Mouse (Mus musculus) naive thymus-derived CD4-positive, alpha-beta T cell, adult 5 months (primary cell): ENCODE data around the gene Ap5s1. TPM values are rescaled to one million over a fixed set of nuclear protein-coding genes. Genes with fewer than 3 reads are reported as not detected.

Experiments
- polyA plus RNA-seq: library from polyadenylated mRNA; unstranded; fragments of 100-300 nt; shearing (Covaris generic); gene quantifications from one replicate; pipeline ENCODE4 v1.2.1, GENCODE M21; 2017

Gene Ap5s1
- 11.9 TPM for polyA plus RNA-seq

GRCm38 (mm10) chr2:131206778-131207177 is at the start of gene Ap5s1:
Ap5s1 (plus strand) TSS chr2:131207078.

GRCm38 (mm10) chr2:131159938-131160581 is 46.8 kb upstream of the Ap5s1 start, which contains the start of gene 1700037H04Rik:
1700037H04Rik (minus strand) TSS chr2:131160081.

GRCm38 (mm10) chr2:131179990-131180587 is 26.8 kb upstream of the Ap5s1 start, which contains the start of gene Cenpb:
Cenpb (minus strand) TSS chr2:131180067.

GRCm38 (mm10) chr2:131186771-131187601 is 19.9 kb upstream of the Ap5s1 start, which contains the start of the genes Cdc25b and Spef1:
Cdc25b (plus strand) TSS chr2:131186949.
Spef1 (minus strand) TSS chr2:131187282.

GRCm38 (mm10) chr2:131233307-131234126 is 26.6 kb downstream of the Ap5s1 start, which contains the start of gene Mavs:
Mavs (plus strand) TSS chr2:131234063.

GRCm38 (mm10) chr2:131262213-131262672 is 55.4 kb downstream of the Ap5s1 start, which contains the start of gene Pank2:
Pank2 (plus strand) TSS chr2:131262495.

Other genes with a start within 250 kb of the Ap5s1 start
- gene Gfra4, start 164.0 kb upstream of the Ap5s1 start, polyA plus RNA-seq, result not detected
- not detected for gene Adam33, start 143.3 kb upstream of the Ap5s1 start, polyA plus RNA-seq
- gene Siglec1, start 120.3 kb upstream of the Ap5s1 start, polyA plus RNA-seq, result 0.05 TPM
- gene Hspa12b, start 79.8 kb upstream of the Ap5s1 start, polyA plus RNA-seq, result 0.36 TPM
- gene Gm11037, start 73.6 kb upstream of the Ap5s1 start, polyA plus RNA-seq, result not detected
- gene 1700037H04Rik, start 47.0 kb upstream of the Ap5s1 start, polyA plus RNA-seq, result 30.7 TPM
- 4.9 TPM for gene Cenpb, start 27.0 kb upstream of the Ap5s1 start, polyA plus RNA-seq
- 33.5 TPM for gene Cdc25b, start 20.1 kb upstream of the Ap5s1 start, polyA plus RNA-seq
- not detected for gene Spef1, start 19.8 kb upstream of the Ap5s1 start, polyA plus RNA-seq
- 11.9 TPM for gene Mavs, start 27.0 kb downstream of the Ap5s1 start, polyA plus RNA-seq
- 98.2 TPM for gene Pank2, start 55.4 kb downstream of the Ap5s1 start, polyA plus RNA-seq
- 2.7 TPM for gene Rnf24, start 145.8 kb downstream of the Ap5s1 start, polyA plus RNA-seq